Mouse (Mus musculus) ovary, adult 2 months (tissue): ENCODE results near the gene Gtf2h2. TPM values are rescaled to one million over a fixed set of nuclear protein-coding genes. Genes with fewer than 3 reads are reported as not detected.

Experiments used
- polyA plus RNA-seq: library from polyadenylated mRNA; depleted of rRNA; stranded (reverse); fragments of >200 nt; gene quantifications from 2 replicates; pipeline ENCODE4 v1.2.3, GENCODE M21; 2012; rRNA removed

Gene Gtf2h2
- 17.7 and 26.7 TPM in 2 replicates for polyA plus RNA-seq

DNA sequence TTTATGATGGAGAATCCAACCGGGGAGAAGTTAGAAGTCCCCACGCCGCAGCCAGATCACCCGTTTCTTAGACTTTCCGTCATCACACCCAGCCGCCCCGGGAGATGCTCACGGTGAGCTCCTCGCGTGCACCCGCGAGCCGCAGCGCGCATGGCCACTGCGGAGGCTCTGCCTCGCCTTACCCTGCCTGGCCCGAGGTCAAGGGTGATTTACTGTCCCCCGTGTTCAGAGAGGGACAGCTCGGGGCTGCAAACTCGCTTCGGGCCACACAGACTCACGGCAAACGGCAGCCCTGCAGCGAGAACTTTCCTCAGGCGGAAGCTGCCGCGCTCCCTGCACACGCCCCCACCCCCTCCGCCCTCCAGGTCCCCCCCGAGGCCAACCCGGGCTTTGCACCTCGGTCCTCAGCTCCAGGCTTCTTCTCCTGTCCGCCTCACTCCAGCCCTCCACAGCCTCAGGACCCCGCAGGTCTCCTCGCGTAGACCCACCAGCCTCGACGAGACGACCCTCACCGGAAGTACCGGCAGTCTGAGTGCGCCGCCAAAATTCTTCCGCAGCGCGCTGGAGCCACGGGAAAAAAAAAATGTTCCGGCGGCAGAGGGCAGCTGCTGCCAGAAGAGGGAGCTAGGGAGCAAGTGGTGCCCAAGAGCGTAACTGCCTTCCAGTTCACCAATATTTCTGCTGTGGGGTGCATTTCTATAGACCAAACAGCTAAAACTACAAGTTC is at the start of gene Gtf2h2:
Gene Gtf2h2, minus strand, starts transcription at position 519 of the 727 bp plus-strand sequence.

DNA sequence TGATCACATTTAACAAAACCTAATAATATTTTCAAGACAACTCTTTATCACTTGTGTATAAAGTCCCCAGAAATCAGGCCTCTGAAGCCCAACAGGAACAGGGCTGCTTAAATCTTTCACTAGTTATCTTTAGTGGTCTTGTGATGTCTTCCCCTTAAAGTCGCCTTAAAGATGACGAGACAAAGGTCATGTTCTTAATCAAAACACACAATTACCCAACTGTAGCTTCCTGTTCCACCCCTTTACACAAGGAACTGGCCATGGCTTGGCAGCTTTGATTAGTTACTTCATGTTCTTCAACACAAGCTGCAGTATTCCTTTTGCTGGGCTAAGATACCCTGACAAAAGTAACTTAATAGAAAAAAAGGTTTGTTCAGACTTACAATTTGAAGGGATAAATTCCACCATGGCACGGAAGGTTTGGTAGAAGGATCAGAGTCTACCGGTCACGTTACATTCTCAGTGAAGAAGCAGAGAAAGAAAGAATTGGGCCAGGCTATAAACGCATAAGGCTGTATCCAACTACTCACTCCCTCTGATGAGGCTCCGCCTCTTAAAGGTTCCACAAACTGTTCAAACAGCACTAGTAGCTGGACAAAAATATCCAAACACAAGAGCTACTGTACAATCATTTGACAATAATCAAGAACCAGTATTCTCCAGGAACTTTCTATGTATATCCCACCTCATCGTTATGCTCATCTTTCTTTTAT is 39.8 kb downstream of the Gtf2h2 start, which contains the start of gene Naip1:
Gene Naip1, minus strand, starts transcription at position 455 of the 713 bp plus-strand sequence.

Other genes starting within 250 kb of the Gtf2h2 start
- 4.2 and 4.8 TPM in 2 replicates for gene Naip5, start 246.3 kb downstream of the Gtf2h2 start, polyA plus RNA-seq
- gene Naip6, start 174.9 kb downstream of the Gtf2h2 start, polyA plus RNA-seq: 1.5 TPM in 2 replicates
- 0.34 and 0.39 TPM in 2 replicates for gene Naip1, start 39.7 kb downstream of the Gtf2h2 start, polyA plus RNA-seq
- gene Ocln, start 60.1 kb upstream of the Gtf2h2 start, polyA plus RNA-seq: 2.0 and 2.1 TPM in 2 replicates
- gene Marveld2, start 124.4 kb upstream of the Gtf2h2 start, polyA plus RNA-seq: 4.5 and 4.7 TPM in 2 replicates
- 17.4 and 20.7 TPM in 2 replicates for gene Ak6, start 158.4 kb upstream of the Gtf2h2 start, polyA plus RNA-seq
- gene Rad17, start 158.5 kb upstream of the Gtf2h2 start, polyA plus RNA-seq: 2.1 TPM in 2 replicates
- 4.1 and 6.4 TPM in 2 replicates for gene Taf9, start 159.0 kb upstream of the Gtf2h2 start, polyA plus RNA-seq
- gene Ccdc125, start 177.1 kb upstream of the Gtf2h2 start, polyA plus RNA-seq: 0.83 and 0.90 TPM in 2 replicates
- 12.4 and 15.0 TPM in 2 replicates for gene Cdk7, start 238.4 kb upstream of the Gtf2h2 start, polyA plus RNA-seq